Mouse (Mus musculus) ES-Bruce4 (cell line): ENCODE measurements around the gene Rfx2.

Source experiments
- CTCF ChIP-seq: IDR thresholded peaks from one replicate; pipeline ENCODE4 v1.8.1; 2011; ENCODE audit warnings: low read depth, low read length
- EP300 ChIP-seq: IDR thresholded peaks from 2 replicates; pipeline ENCODE4 v1.6.1; 2011; ENCODE audit warnings: low read depth, low read length; ENCODE audit not compliant: insufficient read depth
- POLR2A ChIP-seq: IDR thresholded peaks from one replicate; pipeline ENCODE4 v1.8.1; 2011; ENCODE audit warnings: low read length; ENCODE audit not compliant: insufficient read depth

DNA sequence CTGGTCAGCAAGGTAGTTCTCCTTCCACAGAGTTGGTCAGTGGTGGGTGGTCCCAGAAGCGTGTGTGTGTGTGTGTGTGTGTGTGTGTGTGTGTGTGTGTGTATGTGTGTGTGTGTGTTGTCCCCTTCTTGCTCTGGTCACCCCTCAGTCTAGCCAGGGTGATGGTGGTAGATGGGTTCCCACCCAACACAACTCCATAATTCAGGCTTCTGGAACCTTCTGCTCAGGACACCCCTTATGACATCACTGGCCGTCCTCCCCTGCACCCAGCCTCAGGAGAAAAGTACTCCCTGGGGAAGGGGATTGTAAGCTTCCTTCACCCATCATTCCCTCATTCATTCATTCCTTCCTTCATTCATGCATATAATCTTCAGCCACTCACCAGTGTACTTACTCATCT is 43.4 kb upstream of the Rfx2 start, which contains the start of gene Acsbg2:
- TF ChIP-seq CTCF (no peak), POLR2A (no peak), EP300 (no peak)
